In the genomic region with DNA sequence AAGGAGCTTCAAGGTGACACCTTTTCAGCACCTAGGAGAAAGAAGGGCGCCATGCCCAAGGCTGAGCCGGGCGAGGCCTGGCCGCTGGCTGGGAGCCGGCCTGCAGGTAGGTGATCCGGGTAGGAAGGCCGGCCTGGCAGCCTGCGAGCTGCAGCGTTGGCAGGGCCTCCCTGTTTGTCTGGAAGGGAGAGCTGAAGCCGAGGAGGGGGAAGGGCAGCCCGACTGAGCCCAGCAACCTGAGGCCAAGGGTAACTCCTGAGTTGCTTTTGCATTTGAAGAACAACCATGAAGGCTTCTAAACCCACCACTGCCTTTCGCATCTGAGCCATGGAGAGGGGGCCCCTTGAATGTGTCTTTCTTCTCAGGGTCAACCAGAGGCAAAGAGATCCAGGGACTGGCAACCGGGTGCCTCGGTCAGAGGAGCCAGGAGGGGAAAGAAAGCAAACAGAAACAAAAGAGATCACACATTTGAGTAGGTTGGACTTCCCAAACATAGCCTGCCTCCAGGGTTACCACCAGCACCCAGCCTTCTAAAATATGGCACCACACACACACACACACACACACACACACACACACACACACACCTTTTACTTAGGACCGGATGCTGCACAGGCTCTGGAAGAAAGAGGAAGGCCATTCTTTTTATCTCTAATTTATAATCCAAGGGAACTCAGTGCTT, we compare ENCODE assay signal across 8 mouse cellular contexts. TPM values are rescaled to one million over a fixed set of nuclear protein-coding genes. Genes with fewer than 3 reads are reported as not detected.
DNase-seq lines count a peak whose midpoint lies in the region; ATAC-seq lines count a peak whose summit lies in the region.

No protein-coding gene starts in this region.

- no peaks in the 10 kb centered on the region for H3K36me3 ChIP-seq in forebrain, embryonic 15.5 days
- H3K36me3 ChIP-seq in hindbrain, embryonic 10.5 days: peaks cover 8% of the 10 kb centered on the region; the same call in 1 of the 2 replicates
- H3K36me3 ChIP-seq in limb, embryonic 10.5 days: peaks cover 11% of the 10 kb centered on the region
- H3K36me3 ChIP-seq in midbrain, embryonic 12.5 days: no peaks in the 10 kb centered on the region

- no peaks in the 10 kb centered on the region for H3K9me3 ChIP-seq in forebrain, embryonic 15.5 days
- H3K9me3 ChIP-seq in hindbrain, embryonic 10.5 days: no peaks in the 10 kb centered on the region
- H3K9me3 ChIP-seq in limb, embryonic 10.5 days (replicated peaks): no peaks in the 10 kb centered on the region
- H3K9me3 ChIP-seq in midbrain, embryonic 12.5 days: no peaks in the 10 kb centered on the region

- H3K4me2 ChIP-seq in forebrain, embryonic 15.5 days (replicated peaks): peak overlapping the region; percentile 67
- H3K4me2 ChIP-seq in midbrain, embryonic 12.5 days (replicated peaks): peak overlapping the region; percentile 61

- ATAC-seq in forebrain, embryonic 15.5 days (replicated peaks): peak; percentile 18; the same call in 1 of the 2 replicates
- no peak for ATAC-seq in midbrain, embryonic 12.5 days (ENCODE audit: low FRiP score, low read depth)

- H3K9ac ChIP-seq in forebrain, embryonic 15.5 days (replicated peaks): peak overlapping the region; percentile 48
- H3K9ac ChIP-seq in midbrain, embryonic 12.5 days (replicated peaks): peak overlapping the region; percentile 51

- peak overlapping the region; percentile 37 for H3K4me3 ChIP-seq in forebrain, embryonic 15.5 days
- H3K4me3 ChIP-seq in hindbrain, embryonic 10.5 days: peak overlapping the region; percentile 51
- H3K4me3 ChIP-seq in limb, embryonic 10.5 days: peak overlapping the region; percentile 45
- H3K4me3 ChIP-seq in midbrain, embryonic 12.5 days: peak overlapping the region; percentile 24

- DNase-seq in MN1 (ENCODE audit: low spot score): peak; percentile 61
- peak; percentile 98 for DNase-seq in cerebellum, adult 11-12 months
- peak; percentile 71 for DNase-seq in hindbrain, embryonic 10.5 days (ENCODE audit: low spot score)
- DNase-seq in limb, embryonic 10.5 days (ENCODE audit: low spot score): peak; percentile 70
- no peak for DNase-seq in T-cell, adult 2 months (ENCODE audit: low spot score)
- DNase-seq in thymus, adult 18-20 months: no peak

- H3K27me3 ChIP-seq in forebrain, embryonic 15.5 days: no peaks in the 10 kb centered on the region
- H3K27me3 ChIP-seq in hindbrain, embryonic 10.5 days (ENCODE audit: insufficient read depth, poor library complexity, severe bottlenecking): no peaks in the 10 kb centered on the region
- no peaks in the 10 kb centered on the region for H3K27me3 ChIP-seq in limb, embryonic 10.5 days (ENCODE audit: low read depth, poor library complexity, severe bottlenecking)
- H3K27me3 ChIP-seq in midbrain, embryonic 12.5 days: no peaks in the 10 kb centered on the region

- under 1% methylated on average over 15 of the region's 15 CpGs for WGBS in forebrain, embryonic 15.5 days
- WGBS in hindbrain, embryonic 10.5 days: 7% methylated on average over 15 of the region's 15 CpGs
- WGBS in limb, embryonic 10.5 days: 7% methylated on average over 15 of the region's 15 CpGs
- 4% methylated on average over 15 of the region's 15 CpGs for WGBS in midbrain, embryonic 12.5 days

- peak overlapping the region; percentile 100 for H3K27ac ChIP-seq in forebrain, embryonic 15.5 days (replicated peaks)
- H3K27ac ChIP-seq in hindbrain, embryonic 10.5 days: peak overlapping the region; percentile 98
- H3K27ac ChIP-seq in limb, embryonic 10.5 days: peak overlapping the region; percentile 98
- peak overlapping the region; percentile 99 for H3K27ac ChIP-seq in midbrain, embryonic 12.5 days (replicated peaks)

- peaks cover 97% of the 10 kb centered on the region for H3K4me1 ChIP-seq in forebrain, embryonic 15.5 days
- H3K4me1 ChIP-seq in hindbrain, embryonic 10.5 days (replicated peaks): peaks cover 100% of the 10 kb centered on the region
- H3K4me1 ChIP-seq in limb, embryonic 10.5 days: peaks cover 100% of the 10 kb centered on the region
- peaks cover 98% of the 10 kb centered on the region for H3K4me1 ChIP-seq in midbrain, embryonic 12.5 days

RNA-seq across cellular contexts. Expression of gene Zmynd8, which starts 18.2 kb away (rescaled TPM):
- 81.0 and 85.9 TPM in 2 replicates for polyA plus RNA-seq in forebrain, embryonic 15.5 days (2015; fragmentation: Nextera tagmentation; extraction: Ambion mirVana)
- polyA plus RNA-seq in hindbrain, embryonic 10.5 days (2016; fragmentation: Nextera tagmentation; extraction: Ambion mirVana): 60.0 and 65.2 TPM in 2 replicates
- polyA plus RNA-seq in limb, embryonic 10.5 days (2016; fragmentation: Nextera tagmentation; extraction: Ambion mirVana): 59.3 and 59.5 TPM in 2 replicates
- polyA plus RNA-seq in midbrain, embryonic 12.5 days (2016; fragmentation: Nextera tagmentation; extraction: Ambion mirVana): 70.6 and 71.2 TPM in 2 replicates

Comparison
In these comparisons a context has a peak if more than half of its experiments do, and no peak if none do; other contexts are left out.
1. DNase-seq: peak in MN1 (single experiment), cerebellum, adult 11-12 months (single experiment), hindbrain, embryonic 10.5 days (single experiment) and limb, embryonic 10.5 days (single experiment); none in T-cell, adult 2 months (single experiment) and thymus, adult 18-20 months (0 of 2).
2. Peak in every context shown above with its lines, with median percentiles within 50 percentile points of each other: H3K27ac ChIP-seq and H3K4me3 ChIP-seq.